Mouse (Mus musculus) left cerebral cortex, adult 11 months (tissue): ENCODE measurements around the gene Spaca4.
A peak's percentile ranks its signal among the peaks of the same experiment; 100 is the strongest.

Source experiments
- DNase-seq: peaks from one replicate; pipeline ENCODE4 v3.0.0; 2022; ENCODE audit warnings: low spot score

Gene Spaca4

DNA sequence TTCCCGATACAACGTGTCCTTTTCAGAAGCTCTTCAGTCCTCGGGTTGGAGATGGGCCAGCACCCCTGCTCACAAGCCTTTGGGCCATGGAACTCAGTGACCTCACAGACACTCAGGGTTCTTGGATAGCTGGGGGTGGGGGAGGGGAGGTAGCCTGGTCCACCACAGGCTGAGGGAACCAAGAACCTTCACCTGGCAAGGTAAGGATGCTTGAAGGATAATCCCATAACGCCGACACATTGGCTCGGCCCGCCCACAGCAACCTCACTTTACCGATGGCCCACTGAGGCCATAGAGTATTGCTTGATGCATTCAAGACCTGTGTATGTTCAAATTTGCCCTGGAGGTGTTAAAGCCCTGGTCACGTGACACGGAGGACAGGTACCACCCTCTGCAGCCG, at the start of gene Spaca4:
Gene Spaca4 (minus strand): TSS at position 101 of the 400 bp plus-strand sequence.
- no peak for DNase-seq

DNA sequence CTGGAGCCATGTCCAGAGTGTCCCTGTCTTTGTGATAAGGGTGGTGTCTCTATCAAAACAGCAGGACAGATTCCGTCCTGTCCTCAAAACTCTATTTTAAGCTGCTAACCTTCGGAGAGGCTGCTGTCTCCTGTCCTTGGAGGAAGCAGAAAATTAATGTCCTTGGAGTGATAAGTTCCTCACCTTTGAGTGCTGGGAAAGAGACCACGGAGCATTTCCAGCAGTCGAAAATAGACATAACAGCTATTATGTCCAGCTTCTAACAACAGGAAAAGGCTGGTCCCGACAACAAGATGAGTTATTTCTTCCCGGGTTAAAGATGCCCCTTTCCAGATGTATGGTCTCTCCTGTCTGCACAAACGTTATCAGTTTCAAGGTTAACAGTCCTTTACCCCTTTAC, 49.6 kb upstream of the Spaca4 start:
- no peak for DNase-seq

DNA sequence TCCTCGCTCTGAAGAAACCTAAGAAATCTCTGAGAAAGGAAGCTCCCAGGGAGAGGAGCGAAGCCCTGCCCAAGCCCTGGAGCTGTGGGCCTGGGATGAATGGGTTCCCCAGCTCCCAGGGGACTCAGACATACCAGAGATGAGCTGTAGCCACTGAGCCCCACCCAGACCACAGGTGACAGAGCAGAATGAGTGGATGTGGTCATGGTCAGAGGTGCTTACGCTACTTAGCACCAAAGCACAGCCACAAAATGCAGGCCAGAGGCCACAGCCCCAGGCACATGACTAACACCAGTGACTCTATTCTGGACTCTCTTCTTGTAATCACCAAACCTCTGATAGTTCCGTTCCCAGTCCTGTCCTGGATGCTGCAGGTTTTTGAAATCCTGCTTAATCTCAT, 45.5 kb upstream of the Spaca4 start:
- no peak for DNase-seq

DNA sequence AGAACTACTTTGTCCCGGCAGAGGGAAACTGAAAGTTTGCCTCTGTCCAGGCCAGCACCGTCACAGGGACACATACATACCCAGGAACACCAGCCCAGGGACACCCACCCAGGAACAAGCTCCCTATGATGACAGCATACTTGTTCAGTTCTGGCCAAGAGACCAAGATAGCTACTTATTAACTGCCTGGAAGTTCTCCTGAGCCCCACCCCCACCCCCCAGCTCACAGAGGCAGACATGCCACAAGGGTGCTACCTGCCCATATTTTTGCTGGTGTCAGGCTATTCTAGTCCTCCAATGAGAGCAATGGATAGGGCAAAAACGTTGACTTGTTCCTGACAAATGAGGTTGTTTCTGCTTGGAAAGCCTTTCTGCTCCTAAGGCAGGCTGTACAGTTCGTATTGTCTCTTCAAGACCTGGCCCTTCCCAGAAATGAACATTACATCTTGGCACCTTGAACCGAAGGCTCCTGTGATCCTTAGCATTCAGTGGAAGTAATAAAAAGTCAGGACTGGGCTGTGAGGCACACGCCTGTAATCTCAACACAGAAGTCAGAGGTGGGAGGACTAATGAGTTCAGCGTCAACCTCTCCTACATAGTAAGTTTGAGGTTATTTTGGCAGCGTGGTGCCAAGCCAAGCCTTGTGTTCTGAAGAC, 44.9 kb upstream of the Spaca4 start:
- DNase-seq = no peak

DNA sequence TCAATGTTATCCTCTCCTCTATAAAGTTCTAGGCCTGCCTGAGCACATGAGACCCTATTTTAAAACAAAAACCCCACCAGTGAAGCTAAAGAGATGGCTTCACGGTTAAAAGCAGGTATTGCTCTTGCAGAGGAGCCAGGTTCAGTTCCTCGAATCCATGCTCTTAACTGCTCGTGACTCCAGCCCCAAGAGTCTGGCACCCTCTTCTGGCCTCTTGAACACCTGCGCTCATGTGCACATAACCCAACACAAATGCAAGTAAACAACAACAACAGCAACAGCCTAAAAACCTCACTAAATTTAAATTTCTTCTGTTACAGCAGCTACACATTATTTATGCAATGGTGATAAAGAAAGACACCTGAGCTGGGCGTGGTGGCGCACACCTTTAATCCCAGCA, 41.9 kb upstream of the Spaca4 start:
- DNase-seq = no peak

DNA sequence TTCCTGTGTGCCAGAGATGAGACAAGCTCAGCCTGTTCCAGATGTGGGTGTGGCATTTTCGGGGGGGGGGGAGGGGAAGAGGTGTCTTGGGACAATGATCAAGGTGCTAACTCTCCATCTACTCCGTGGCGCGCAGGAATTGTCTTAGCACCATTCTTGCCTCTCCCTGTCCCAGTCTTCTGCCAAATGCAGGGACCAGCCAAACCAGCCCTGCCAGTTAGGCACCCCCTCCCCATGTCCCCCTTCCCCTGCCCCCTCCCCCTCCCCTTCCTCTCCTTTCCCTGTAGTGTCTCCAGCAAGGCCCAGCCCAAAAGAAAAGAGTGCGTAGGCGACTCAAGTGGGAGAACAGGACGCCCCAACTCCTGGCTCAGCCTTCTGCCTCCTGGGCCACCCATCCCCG, 41.2 kb upstream of the Spaca4 start:
- no peak for DNase-seq

DNA sequence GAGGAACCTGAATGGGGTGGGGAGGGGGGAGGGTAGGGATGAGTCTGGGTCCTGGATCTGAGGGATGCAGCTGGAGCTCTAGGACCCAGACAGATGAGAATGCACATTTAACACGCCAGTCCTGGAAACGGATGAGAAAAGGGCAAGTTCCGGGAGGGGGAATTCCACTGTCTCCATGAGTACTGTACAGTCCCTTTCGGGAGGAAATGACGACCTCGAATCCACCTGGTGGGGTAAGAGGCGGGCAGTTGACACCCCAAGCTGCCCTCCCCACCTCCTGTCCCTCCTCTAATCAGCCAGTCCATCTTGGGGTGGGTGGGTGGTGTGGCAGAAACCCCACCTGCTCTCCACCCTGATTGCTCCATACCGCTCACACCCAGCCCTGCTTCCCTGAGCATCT, 40.4 kb upstream of the Spaca4 start:
- DNase-seq = no peak

DNA sequence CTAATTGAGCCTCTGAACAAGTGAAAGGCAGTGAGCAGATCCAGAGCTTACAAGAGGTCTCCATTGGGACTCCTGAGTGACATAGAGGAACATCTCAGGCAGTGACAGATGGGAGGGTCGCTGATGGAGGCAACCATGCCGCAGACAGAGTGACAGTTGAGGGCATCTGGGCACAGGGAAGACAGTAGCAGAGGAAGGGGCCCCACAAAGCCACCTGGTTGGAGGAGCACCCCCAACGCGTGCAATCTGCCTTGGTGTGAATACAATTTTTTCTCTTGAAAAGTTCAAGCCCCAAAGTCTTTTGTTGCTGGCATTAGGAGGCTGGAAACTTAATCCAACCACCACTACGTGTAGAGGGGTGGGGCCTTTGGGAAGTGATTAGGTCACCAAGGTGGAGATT, 34.5 kb upstream of the Spaca4 start:
- DNase-seq = no peak

DNA sequence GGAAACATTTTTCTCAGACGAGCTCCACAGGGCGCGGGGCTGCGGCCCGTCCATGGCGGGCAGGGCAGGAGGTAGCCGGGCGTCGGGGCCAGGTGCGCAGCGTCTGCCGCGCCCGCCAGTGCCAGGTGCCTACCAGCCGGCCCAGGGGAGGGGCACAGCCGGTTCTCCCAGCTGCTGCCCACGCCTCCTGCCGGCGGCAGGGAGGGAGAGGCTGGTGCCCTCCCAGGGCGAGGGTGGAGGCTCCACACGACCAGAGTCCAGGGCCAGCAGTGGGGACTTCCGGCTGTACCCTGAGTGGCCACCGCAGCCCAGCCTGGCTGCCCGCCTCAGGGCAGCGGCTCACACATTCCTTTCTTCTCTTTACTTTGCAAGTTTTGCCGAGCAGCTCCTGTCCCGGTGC, 33.8 kb upstream of the Spaca4 start:
- no peak for DNase-seq

DNA sequence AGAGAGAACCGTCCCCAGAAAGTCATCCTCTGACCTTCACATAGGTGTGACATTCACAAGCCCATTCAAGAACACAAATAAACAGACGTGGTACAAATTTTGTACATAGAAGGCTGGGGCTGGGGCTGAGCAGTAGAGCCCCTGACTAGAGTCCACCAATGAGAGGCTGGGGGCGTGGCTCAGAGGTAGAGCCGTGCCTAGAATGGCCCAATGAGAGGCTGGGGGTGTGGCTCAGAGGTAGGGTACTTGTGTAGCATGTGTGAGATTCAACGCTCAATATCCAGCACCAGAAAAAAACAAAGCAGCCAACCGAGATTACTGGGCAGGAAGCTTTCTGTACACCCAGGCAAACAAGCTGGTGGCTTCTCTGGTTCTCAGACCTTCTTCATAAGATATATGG, 30.1 kb upstream of the Spaca4 start:
- DNase-seq = no peak

DNA sequence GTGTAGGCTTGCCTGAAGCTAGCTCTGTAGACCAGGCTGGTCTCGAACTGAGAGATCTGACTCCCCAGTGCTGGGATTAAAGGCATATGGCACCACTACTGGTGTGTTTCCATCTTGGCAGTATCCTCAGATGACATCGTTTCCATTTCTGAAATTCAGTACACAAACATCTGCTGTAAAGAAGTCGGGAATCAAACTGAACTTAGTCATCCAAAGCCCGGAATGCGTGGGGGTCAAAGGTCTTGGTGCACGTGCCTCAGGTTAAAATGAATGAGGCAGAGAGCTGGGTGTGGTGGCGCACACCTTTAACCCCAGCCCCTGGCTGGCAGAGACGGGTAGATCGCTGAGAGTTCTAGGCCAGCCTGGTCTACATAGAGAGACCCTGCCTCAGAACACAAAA, 24.5 kb upstream of the Spaca4 start:
- no peak for DNase-seq

DNA sequence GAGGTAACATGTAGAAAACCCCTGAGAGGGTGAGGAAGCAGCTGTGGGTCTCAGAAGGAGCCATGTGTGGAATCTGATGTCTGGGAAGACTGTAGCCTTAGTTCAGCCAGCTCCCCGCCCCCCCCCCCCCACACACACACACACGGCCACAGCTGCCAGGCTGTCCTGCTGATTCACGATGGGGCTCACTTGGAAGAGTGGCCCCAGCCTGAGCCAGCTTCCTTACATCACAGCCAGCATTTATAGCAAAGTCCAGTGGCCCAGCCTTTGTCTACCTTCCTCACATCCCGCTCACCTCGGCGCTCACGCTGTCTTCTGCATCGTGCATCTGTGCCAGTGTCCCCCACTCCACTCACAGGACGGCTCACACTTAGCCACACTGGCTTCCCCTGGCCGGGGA, 23.8 kb upstream of the Spaca4 start:
- DNase-seq = no peak

DNA sequence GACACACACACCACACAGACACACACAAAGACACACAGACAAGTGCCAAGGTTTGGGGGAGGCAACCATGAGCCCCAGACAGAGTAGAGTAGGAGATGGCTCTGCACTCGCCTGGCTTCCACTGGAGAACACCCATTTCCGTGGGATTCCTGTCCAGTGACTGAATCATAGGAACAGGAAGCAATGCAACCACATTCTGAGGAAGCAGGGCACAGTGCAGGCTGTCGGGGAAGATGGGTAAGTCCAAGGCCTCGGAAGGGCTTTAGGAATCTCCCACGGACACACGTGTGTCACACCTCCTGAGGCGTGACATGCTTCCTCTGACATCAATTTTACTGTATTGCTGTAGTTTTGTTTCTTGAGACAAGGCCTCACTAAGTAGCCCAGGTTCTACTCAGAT, 22.5 kb upstream of the Spaca4 start:
- no peak for DNase-seq

DNA sequence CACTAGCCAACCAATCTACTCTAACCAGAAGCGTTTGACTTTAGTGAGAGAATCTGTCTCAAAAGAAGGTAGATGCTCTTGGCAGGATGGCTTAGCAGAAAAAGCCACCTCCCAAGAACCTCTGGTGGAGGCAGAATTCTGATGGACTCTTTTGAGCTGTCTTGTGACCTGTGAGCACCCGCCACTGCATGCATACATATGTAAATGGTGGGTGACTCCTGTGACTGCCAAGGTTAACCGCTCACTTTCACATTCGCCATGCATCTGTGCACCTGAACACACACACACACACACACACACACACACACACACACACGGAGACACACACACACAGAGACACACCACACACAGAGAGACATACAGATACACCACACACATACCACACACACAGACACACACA, 21.8 kb upstream of the Spaca4 start:
- no peak for DNase-seq

DNA sequence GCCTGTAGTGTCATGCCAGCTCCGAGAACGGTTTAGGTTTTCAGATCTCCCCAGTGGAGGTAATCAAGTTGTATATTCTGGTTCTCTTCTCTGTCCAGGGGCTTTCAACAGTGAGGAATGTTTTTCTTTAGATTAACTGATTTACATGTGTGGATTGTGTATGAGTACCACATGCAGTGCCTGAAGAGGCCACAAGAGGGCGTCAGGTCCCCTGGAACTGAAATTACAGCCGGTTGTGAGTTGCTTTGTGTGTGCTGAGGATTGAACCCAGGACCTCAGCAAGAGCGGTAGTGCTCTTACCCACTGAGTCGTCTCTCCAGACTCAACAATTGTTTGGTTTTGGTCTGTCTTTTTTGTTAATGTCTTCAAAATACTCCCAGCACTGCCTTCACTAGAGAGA, 20.9 kb upstream of the Spaca4 start:
- DNase-seq = no peak

DNA sequence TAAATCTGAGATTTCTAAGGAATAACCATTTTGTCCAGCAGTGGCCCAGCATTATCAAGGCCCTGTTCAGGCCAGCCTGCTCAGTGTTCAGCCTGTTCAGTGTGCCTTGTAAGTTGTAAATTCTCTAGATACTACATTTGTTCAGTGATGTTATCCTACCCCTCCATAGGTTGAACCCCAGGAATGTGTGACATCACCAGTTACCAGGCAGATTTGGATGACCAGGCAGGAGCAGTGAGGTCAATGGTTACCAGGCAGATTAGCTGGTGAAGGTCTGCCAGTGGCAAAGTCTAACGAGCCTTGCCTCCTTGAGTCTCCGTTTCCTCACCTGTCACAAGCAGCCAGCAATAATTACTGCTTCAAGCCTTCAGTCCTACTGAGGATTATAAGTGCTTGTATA, 18.8 kb upstream of the Spaca4 start:
- DNase-seq = peak; percentile 72

DNA sequence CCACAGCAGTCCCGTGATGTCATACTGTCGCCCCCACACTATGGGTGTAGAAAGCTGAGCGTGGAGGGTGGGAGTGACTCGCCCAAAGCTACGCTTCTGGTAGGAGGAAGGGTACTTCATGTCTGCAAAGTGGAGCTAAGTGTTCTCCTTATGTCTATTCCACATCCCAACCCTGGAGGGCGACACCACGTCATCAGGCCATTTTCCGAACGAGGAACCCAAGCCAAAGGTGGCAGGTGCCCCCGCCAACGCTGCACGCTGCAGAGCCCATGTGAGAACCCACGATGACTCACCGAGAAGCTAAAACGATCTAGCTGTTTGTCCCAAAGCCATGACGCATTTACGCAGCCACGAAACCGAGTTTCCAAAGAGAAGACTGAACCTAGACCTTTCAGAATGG, 16.7 kb upstream of the Spaca4 start:
- DNase-seq = peak; percentile 73

DNA sequence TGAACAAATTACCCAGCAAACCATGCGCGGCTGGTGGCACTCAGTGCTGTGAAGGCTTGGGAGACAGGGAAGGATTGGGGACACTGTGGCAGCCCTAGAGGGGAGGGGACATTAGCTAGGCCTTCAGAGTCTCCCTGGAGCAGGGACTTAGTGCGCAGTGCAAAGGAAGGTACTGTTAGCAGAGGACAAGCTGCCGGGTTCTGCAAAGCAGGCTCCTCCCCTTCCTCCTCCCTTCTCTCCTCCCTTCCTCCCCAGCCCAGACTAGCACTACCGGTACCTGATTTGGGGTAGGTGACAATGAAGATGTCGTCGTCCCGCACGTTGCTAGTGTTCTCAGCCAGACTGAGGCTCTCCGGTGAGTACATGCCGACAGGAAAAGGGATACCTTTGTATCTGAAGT, 16.2 kb upstream of the Spaca4 start:
- DNase-seq = no peak

DNA sequence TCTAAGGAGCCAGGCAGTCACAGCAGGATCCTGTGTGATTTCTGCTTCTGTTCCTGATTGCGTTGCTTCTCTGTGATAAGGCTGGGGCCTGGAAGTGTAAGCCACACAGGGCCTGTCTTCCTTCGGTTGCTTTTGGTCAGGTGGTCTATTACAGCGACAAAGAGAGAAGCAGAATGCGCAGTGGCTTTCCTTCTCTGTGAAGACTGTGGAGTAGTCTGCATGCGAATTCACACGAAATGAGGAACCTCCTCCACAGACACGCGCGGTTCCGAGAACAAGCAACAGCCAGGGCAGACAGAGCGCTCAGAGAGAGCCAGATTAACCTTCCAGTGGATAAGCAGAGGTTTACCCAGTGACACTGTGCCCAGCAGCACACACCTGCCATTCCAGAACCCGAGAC, 15.7 kb upstream of the Spaca4 start:
- no peak for DNase-seq

DNA sequence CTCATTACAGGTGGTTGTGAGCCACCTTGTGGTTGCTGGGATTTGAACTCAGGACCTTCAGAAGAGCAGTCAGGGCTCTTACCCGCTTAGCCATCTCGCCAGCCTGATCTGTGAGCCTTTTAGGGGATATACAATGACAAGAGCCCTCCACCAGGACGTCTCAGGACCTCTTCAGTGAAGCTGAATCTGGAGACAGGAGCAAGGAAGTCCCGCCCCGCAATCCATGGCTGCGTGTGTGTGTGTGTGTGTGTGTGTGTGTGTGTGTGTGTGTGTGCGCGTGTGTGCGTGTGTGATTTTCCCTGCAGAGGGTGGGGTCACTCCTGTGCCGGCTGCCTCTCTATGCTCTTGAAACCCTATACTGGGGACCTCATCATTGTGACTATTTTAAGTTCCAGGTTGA, 14.2 kb upstream of the Spaca4 start:
- DNase-seq = no peak

DNA sequence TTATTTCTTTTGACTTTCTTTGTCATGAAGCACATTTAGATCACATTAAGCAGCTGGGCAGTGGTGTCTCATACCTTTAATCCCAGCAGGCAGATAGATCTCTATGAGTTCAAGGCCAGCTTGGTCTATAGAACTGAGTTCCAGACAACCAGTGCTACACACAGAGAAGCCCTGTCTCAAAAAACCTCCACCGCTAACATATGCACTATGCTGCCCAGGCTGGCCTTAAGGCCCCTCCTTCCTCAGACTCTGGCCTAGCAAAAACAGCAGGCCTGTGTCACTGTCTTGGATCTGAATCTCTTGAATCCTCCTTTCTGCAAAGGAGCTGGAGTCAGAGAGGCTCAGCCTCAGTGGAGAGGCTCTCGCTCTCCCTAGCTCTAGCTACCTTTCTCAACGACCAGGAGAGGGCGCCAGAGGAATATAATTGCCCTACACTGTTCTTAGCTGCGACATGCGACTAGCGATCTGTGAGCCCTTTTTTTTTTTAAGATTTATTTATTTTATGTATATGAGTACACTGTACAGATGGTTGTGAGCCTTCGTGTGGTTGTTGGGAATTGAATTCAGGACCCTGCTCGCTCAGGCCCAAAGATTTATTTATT, 13.7 kb upstream of the Spaca4 start:
- DNase-seq = peak; percentile 73

DNA sequence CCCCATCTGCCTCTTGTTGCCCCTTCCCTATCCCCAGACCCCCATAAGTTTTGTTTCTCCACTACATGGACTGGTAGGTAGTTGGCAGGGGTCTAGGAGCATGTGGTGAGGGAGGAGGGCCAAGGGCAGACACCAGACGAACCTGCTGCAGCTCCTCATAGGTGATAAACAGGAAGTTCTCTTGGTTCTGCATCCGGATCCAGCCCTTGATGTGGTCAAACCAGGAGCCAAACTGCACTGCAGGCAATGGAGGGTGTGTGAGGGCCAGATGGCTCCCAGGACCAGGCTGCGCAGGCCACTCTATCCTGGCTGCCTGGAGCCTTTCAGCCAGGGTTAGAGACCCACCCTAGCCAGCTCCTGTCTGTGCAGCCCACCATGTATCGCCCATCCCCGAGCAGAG, 7.9 kb upstream of the Spaca4 start:
- DNase-seq = no peak

DNA sequence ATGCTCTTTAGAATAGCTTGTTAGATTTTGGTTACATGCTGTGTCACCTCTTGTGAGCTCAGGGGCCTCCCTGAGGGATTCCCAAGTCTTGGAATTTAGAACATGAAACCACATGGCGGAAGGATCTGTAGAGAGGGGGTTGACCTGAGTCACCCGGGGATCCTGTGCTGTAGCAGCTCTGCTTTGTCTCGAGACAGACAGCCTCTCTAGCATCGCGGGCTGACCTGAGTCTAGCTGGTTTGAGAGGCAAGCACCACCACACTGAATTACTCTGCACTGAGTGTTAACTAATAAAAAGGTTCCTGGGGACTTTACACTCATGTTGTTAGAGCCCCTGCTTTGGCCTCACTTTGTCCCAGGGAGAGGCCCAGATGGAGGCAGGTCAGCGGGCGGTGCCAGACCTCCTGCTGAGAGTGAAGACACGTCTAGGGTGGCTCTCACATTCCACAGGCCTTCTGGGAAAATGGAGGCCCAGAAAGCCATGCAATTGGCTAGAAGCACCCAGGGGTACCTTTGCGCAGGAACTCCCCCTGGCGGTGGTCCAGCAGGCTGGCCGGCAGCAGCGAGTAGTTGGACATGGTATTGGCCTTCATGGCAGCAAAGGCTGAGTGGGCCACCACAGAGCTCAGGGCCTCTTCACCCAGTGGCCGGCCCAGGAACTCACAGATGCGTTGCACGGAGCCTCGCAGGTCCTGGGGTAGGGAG, 5.3 kb upstream of the Spaca4 start:
- DNase-seq = no peak

DNA sequence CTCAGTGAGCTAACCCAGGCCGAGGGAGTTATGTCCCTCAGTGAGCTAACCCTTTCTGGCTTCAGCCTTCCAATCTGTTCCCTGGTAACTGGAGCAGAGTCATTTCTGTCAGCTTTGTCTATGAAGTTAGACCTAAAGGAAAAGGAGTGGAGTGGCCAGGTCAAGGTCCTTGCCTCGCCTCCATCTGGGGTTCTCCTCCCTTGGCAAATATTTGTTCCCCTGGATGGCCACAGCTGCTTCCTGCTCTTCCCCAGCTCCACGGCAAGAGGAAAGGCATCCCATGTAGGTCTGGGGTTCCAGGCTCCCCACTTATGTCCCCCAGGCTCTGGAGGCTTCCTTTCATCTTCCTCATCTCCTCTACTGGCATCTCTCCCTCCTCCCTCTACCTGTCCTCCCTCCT, 2.0 kb upstream of the Spaca4 start:
- no peak for DNase-seq
